Mouse (Mus musculus) stomach, embryonic 16.5 days (tissue): ENCODE results near the gene Stam2. TPM values are rescaled to one million over a fixed set of nuclear protein-coding genes. Genes with fewer than 3 reads are reported as not detected.
A peak's percentile ranks its signal among the peaks of the same experiment; 100 is the strongest.

ENCODE experiments used
- ATAC-seq: fragments of 200-750 bp; cut with Nextera tagmentation; 2 replicates; pipeline ENCODE4 v1.8.0; 2017; ENCODE audit warnings: moderate number of reproducible peaks, moderate TSS enrichment; ENCODE audit not compliant: insufficient read depth, low FRiP score
- H3K27ac ChIP-seq: fragments of 300-500 bp; sonication (generic); 2 replicates; pipeline ENCODE4 v1.5.1; 2014; ENCODE audit warnings: low read length
- H3K27me3 ChIP-seq: fragments of 300-500 bp; sonication (generic); 2 replicates; pipeline ENCODE4 v1.6.1; 2014; ENCODE audit warnings: low read length, control low read depth, mixed read lengths; ENCODE audit not compliant: control insufficient read depth, insufficient read depth
- H3K36me3 ChIP-seq: fragments of 300-500 bp; sonication (generic); 2 replicates; pipeline ENCODE4 v1.6.1; 2014; ENCODE audit warnings: low read length; ENCODE audit not compliant: control insufficient read depth, insufficient read depth
- H3K4me1 ChIP-seq: fragments of 300-500 bp; sonication (generic); 2 replicates; pipeline ENCODE4 v1.6.1; 2014; ENCODE audit warnings: low read length, control low read depth, mixed read lengths; ENCODE audit not compliant: control insufficient read depth, insufficient read depth
- H3K4me2 ChIP-seq: fragments of 300-500 bp; sonication (generic); 2 replicates; pipeline ENCODE4 v1.6.1; 2014; ENCODE audit warnings: low read depth, low read length, mixed read lengths
- H3K4me3 ChIP-seq: fragments of 300-500 bp; sonication (generic); replicated peaks from 2 replicates; pipeline ENCODE4 v1.5.1; 2014; ENCODE audit warnings: mild to moderate bottlenecking, low read length
- H3K9ac ChIP-seq: fragments of 300-500 bp; sonication (generic); 2 replicates; pipeline ENCODE4 v1.6.1; 2014; ENCODE audit warnings: low read length
- H3K9me3 ChIP-seq: fragments of 300-500 bp; sonication (generic); replicated peaks from 2 replicates; pipeline ENCODE4 v1.6.1; 2016; ENCODE audit warnings: low read length, control low read depth; ENCODE audit not compliant: control insufficient read depth
- WGBS: fragments of 180-500 bp; shearing (Covaris S2); extraction: QIAGEN DNeasy Blood & Tissue Kit; methylation state at CpG from one replicate; pipeline ENCODE4 v1.1.7; 2014; 5-methylcytosine and 5-hydroxymethylcytosine counted together
- polyA plus RNA-seq: library from polyadenylated mRNA; unstranded; fragments of >200 nt; fragmentation: Nextera tagmentation; extraction: Ambion mirVana; gene quantifications from 2 replicates; pipeline ENCODE4 v1.2.1, GENCODE M21; 2015

Gene Stam2
- polyA plus RNA-seq, 1 experiment from 2014 or later = 37.2 TPM

- H3K4me3 ChIP-seq = no peak overlapping the region
- no peak overlapping the region for H3K4me2 ChIP-seq
- H3K9ac ChIP-seq = no peak overlapping the region
- no peak overlapping the region for H3K27ac ChIP-seq
- H3K4me1 ChIP-seq = no peaks in the 10 kb centered on the region
- H3K36me3 ChIP-seq = peaks cover 9% of the 10 kb centered on the region
- no peak for ATAC-seq
- 90% methylated on average over 5 of the region's 5 CpGs for WGBS
- no peaks in the 10 kb centered on the region for H3K9me3 ChIP-seq
- no peaks in the 10 kb centered on the region for H3K27me3 ChIP-seq
These were observed 32.7 kb downstream of the Stam2 start for GRCm38 (mm10) chr2:52709417-52709816.

GRCm38 (mm10) chr2:52701368-52702036 is 40.6 kb downstream of the Stam2 start:
- WGBS = 88% methylated on average over 11 of the region's 11 CpGs
- Histone ChIP-seq H3K4me1 (no peaks in the 10 kb centered on the region), H3K4me2 (no peak overlapping the region), H3K4me3 (no peak overlapping the region), H3K27me3 (no peaks in the 10 kb centered on the region), H3K9me3 (no peaks in the 10 kb centered on the region), H3K27ac (no peak overlapping the region), H3K36me3 (peaks cover 8% of the 10 kb centered on the region), H3K9ac (no peak overlapping the region)
- no peak for ATAC-seq

- 73% methylated on average over 5 of the region's 5 CpGs for WGBS
- H3K9me3 ChIP-seq = no peaks in the 10 kb centered on the region
- no peaks in the 10 kb centered on the region for H3K27me3 ChIP-seq
- H3K4me3 ChIP-seq = no peak overlapping the region
- H3K9ac ChIP-seq = no peak overlapping the region
- no peak overlapping the region for H3K27ac ChIP-seq
- no peak for ATAC-seq
- peaks cover 7% of the 10 kb centered on the region for H3K36me3 ChIP-seq
- no peaks in the 10 kb centered on the region for H3K4me1 ChIP-seq
- H3K4me2 ChIP-seq = no peak overlapping the region
These were observed 41.7 kb downstream of the Stam2 start for GRCm38 (mm10) chr2:52700352-52700751.

GRCm38 (mm10) chr2:52694604-52695003 is 47.5 kb downstream of the Stam2 start:
- WGBS = 59% methylated on average over 6 of the region's 6 CpGs

GRCm38 (mm10) chr2:52691745-52692144 is 50.3 kb downstream of the Stam2 start:
- Histone ChIP-seq H3K27ac (no peak overlapping the region), H3K4me2 (no peak overlapping the region), H3K9ac (no peak overlapping the region), H3K4me1 (no peaks in the 10 kb centered on the region), H3K27me3 (no peaks in the 10 kb centered on the region), H3K9me3 (no peaks in the 10 kb centered on the region), H3K36me3 (no peaks in the 10 kb centered on the region), H3K4me3 (no peak overlapping the region)
- ATAC-seq = no peak
- 59% methylated on average over 4 of the region's 4 CpGs for WGBS

More at GRCm38 (mm10) chr2:52694604-52695003, 47.5 kb downstream of the Stam2 start:
- Histone ChIP-seq H3K4me2 (no peak overlapping the region), H3K27me3 (no peaks in the 10 kb centered on the region), H3K9me3 (no peaks in the 10 kb centered on the region), H3K9ac (no peak overlapping the region), H3K4me3 (no peak overlapping the region), H3K27ac (no peak overlapping the region), H3K4me1 (no peaks in the 10 kb centered on the region), H3K36me3 (no peaks in the 10 kb centered on the region)
- ATAC-seq = no peak

GRCm38 (mm10) chr2:52686601-52687000 is 55.5 kb downstream of the Stam2 start:
- Histone ChIP-seq H3K36me3 (no peaks in the 10 kb centered on the region), H3K27me3 (no peaks in the 10 kb centered on the region), H3K4me2 (no peak overlapping the region), H3K9me3 (no peaks in the 10 kb centered on the region), H3K4me1 (no peaks in the 10 kb centered on the region), H3K4me3 (no peak overlapping the region), H3K27ac (no peak overlapping the region), H3K9ac (no peak overlapping the region)
- ATAC-seq = no peak
- WGBS = 70% methylated on average over 6 of the region's 6 CpGs

GRCm38 (mm10) chr2:52677589-52677988 is 64.5 kb downstream of the Stam2 start:
- WGBS = 70% methylated on average over 4 of the region's 4 CpGs
- Histone ChIP-seq H3K4me2 (no peak overlapping the region), H3K36me3 (no peaks in the 10 kb centered on the region), H3K9me3 (no peaks in the 10 kb centered on the region), H3K27ac (no peak overlapping the region), H3K27me3 (peaks cover 13% of the 10 kb centered on the region; the same call in 1 of the 2 replicates), H3K4me1 (peaks cover 12% of the 10 kb centered on the region; the same call in 1 of the 2 replicates), H3K9ac (no peak overlapping the region), H3K4me3 (no peak overlapping the region)
- ATAC-seq = no peak

GRCm38 (mm10) chr2:52676913-52677303 is 65.2 kb downstream of the Stam2 start:
- ATAC-seq = no peak
- no peak overlapping the region for H3K4me3 ChIP-seq
- peaks cover 12% of the 10 kb centered on the region; the same call in 1 of the 2 replicates for H3K4me1 ChIP-seq
- no peak overlapping the region for H3K27ac ChIP-seq
- H3K4me2 ChIP-seq = peak overlapping the region; percentile 99
- no peaks in the 10 kb centered on the region for H3K36me3 ChIP-seq
- WGBS = 12% methylated on average over 6 of the region's 6 CpGs
- peaks cover 13% of the 10 kb centered on the region; the same call in 1 of the 2 replicates for H3K27me3 ChIP-seq
- no peaks in the 10 kb centered on the region for H3K9me3 ChIP-seq
- H3K9ac ChIP-seq = no peak overlapping the region

- no peaks in the 10 kb centered on the region for H3K9me3 ChIP-seq
- H3K9ac ChIP-seq = peak within 1 kb of the TSS; percentile 78
- peak within 1 kb of the TSS; percentile 68 for H3K4me3 ChIP-seq
- H3K27me3 ChIP-seq = peaks cover 13% of the 10 kb centered on the region; the same call in 1 of the 2 replicates
- no peak within 1 kb of the TSS for H3K27ac ChIP-seq
- under 1% methylated on average over 58 of the region's 77 CpGs for WGBS
- peaks cover 12% of the 10 kb centered on the region; the same call in 1 of the 2 replicates for H3K4me1 ChIP-seq
- peak within 1 kb of the TSS; percentile 99 for H3K4me2 ChIP-seq
- H3K36me3 ChIP-seq = no peaks in the 10 kb centered on the region
- peak; percentile 85 for ATAC-seq
These were observed 65.8 kb downstream of the Stam2 start, which contains the start of gene Cacnb4 for GRCm38 (mm10) chr2:52676023-52676912. Cacnb4 (minus strand) TSS chr2:52676831.
